8 mouse cellular contexts compared by ENCODE assay signal in genomic region chr7:16129421-16129845, GRCm38 (mm10). TPM values are rescaled to one million over a fixed set of nuclear protein-coding genes. Genes with fewer than 3 reads are reported as not detected.
A peak's percentile ranks its signal among the peaks of the same experiment; 100 is the strongest.
DNase-seq lines count a peak whose midpoint lies in the region; ATAC-seq and TF ChIP-seq lines count a peak whose summit lies in the region.

Gene Slc8a2 (plus strand): TSS chr7:16129826.

- TF ChIP-seq CTCF in liver, postnatal 0 days (IDR thresholded peaks at IDR 0.05; ENCODE audit: low read depth), result no peak

- peak within 1 kb of the TSS; percentile 61 for H3K27ac ChIP-seq in forebrain, embryonic 14.5 days (ENCODE audit: low read depth, low read length)
- H3K27ac ChIP-seq in liver, postnatal 0 days (ENCODE audit: low read depth), result no peak within 1 kb of the TSS
- H3K27ac ChIP-seq in neural tube, embryonic 14.5 days (ENCODE audit: low read depth, low read length), result peak within 1 kb of the TSS; percentile 74

- H3K9ac ChIP-seq in forebrain, embryonic 14.5 days (ENCODE audit: low read length), result peak within 1 kb of the TSS; percentile 66
- no peak within 1 kb of the TSS for H3K9ac ChIP-seq in liver, postnatal 0 days (replicated peaks)
- H3K9ac ChIP-seq in neural tube, embryonic 14.5 days (replicated peaks; ENCODE audit: low read depth, low read length), result peak within 1 kb of the TSS; percentile 73

- ATAC-seq in cerebellum, adult (ENCODE audit: insufficient number of reproducible peaks, low FRiP score, low TSS enrichment), result peak; percentile 73
- peak; percentile 79 for ATAC-seq in forebrain, embryonic 14.5 days
- peak; percentile 78 for ATAC-seq in liver, postnatal 0 days
- peak; percentile 84 for ATAC-seq in neural tube, embryonic 14.5 days (ENCODE audit: low read depth)

- no peaks in the 10 kb centered on the region for H3K9me3 ChIP-seq in forebrain, embryonic 14.5 days (replicated peaks; ENCODE audit: control insufficient read depth, low read length)
- no peaks in the 10 kb centered on the region for H3K9me3 ChIP-seq in liver, postnatal 0 days (ENCODE audit: low read length)
- H3K9me3 ChIP-seq in neural tube, embryonic 14.5 days (ENCODE audit: control insufficient read depth, low read length), result no peaks in the 10 kb centered on the region

- peaks cover 39% of the 10 kb centered on the region for H3K4me1 ChIP-seq in forebrain, embryonic 14.5 days (ENCODE audit: control insufficient read depth, insufficient read depth, low read length)
- 0 out of 2 replicates have a peak, but pooled peaks cover 4% of the 10 kb centered on the region for H3K4me1 ChIP-seq in liver, postnatal 0 days (ENCODE audit: insufficient read depth)
- peaks cover 35% of the 10 kb centered on the region for H3K4me1 ChIP-seq in neural tube, embryonic 14.5 days (ENCODE audit: control insufficient read depth, insufficient read depth, low read length)

- WGBS in forebrain, embryonic 14.5 days, result under 1% methylated on average over 12 of the region's 12 CpGs
- WGBS in liver, postnatal 0 days (ENCODE audit: insufficient replicate concordance), result 2% methylated on average over 12 of the region's 12 CpGs
- WGBS in neural tube, embryonic 14.5 days, result under 1% methylated on average over 12 of the region's 12 CpGs

- H3K36me3 ChIP-seq in forebrain, embryonic 14.5 days (ENCODE audit: control insufficient read depth, insufficient read depth, low read length), result peaks cover 3% of the 10 kb centered on the region; the same call in 1 of the 2 replicates
- H3K36me3 ChIP-seq in liver, postnatal 0 days (replicated peaks; ENCODE audit: insufficient read depth, low read length), result no peaks in the 10 kb centered on the region
- peaks cover 3% of the 10 kb centered on the region for H3K36me3 ChIP-seq in neural tube, embryonic 14.5 days (ENCODE audit: control insufficient read depth, insufficient read depth, low read length)

- no peak for TF ChIP-seq EP300 in liver, postnatal 0 days (IDR thresholded peaks at IDR 0.05; ENCODE audit: low read depth)

- H3K4me3 ChIP-seq in forebrain, embryonic 14.5 days (ENCODE audit: low read depth, low read length), result peak within 1 kb of the TSS; percentile 34
- H3K4me3 ChIP-seq in liver, postnatal 0 days (ENCODE audit: low read depth, low read length), result peak within 1 kb of the TSS; percentile 20
- peak within 1 kb of the TSS; percentile 63 for H3K4me3 ChIP-seq in neural tube, embryonic 14.5 days (ENCODE audit: low read depth, low read length)

- no peaks in the 10 kb centered on the region for H3K27me3 ChIP-seq in forebrain, embryonic 14.5 days (replicated peaks; ENCODE audit: control insufficient read depth, insufficient read depth, low read length)
- peaks cover 21% of the 10 kb centered on the region for H3K27me3 ChIP-seq in liver, postnatal 0 days (ENCODE audit: insufficient read depth, low read length)
- no peaks in the 10 kb centered on the region for H3K27me3 ChIP-seq in neural tube, embryonic 14.5 days (ENCODE audit: control insufficient read depth, insufficient read depth, low read length)

- intact Hi-C loops in heart, postnatal 10 days (cut with DNase I), result no loop called here

- DNase-seq in ES-CJ7 (ENCODE audit: low read depth, low spot score), result peak; percentile 95
- peak; percentile 88 for DNase-seq in forebrain, embryonic 14.5 days (ENCODE audit: low spot score)
- DNase-seq in heart, postnatal 10 days, result peak; percentile 83 to 84
- DNase-seq in kidney, postnatal 4 days, result peak; percentile 90 to 93
- DNase-seq in liver, postnatal 0 days, result peak; percentile 80
- peak; percentile 44 to 49 for DNase-seq in thymus, postnatal 10 days (ENCODE audit: low spot score in 2 of 2)

- H3K4me2 ChIP-seq in forebrain, embryonic 14.5 days (ENCODE audit: low read length), result peak within 1 kb of the TSS; percentile 73
- peak within 1 kb of the TSS; percentile 58 for H3K4me2 ChIP-seq in liver, postnatal 0 days (ENCODE audit: low read depth, low read length)
- peak within 1 kb of the TSS; percentile 67 for H3K4me2 ChIP-seq in neural tube, embryonic 14.5 days (ENCODE audit: low read depth, low read length)

RNA-seq across cellular contexts. Expression of gene Slc8a2, which starts in this region (rescaled TPM):
- polyA plus RNA-seq in forebrain, embryonic 14.5 days (2014; fragmentation: Nextera tagmentation; extraction: Ambion mirVana), result 0.85 and 0.94 TPM in 2 replicates
- 1 to 10 TPM; 1.3 to 1.4 TPM for total RNA-seq in heart, postnatal 10 days (2021)
- not detected in 2 replicates for polyA plus RNA-seq in liver, postnatal 0 days (2015; fragmentation: Nextera tagmentation; extraction: Ambion mirVana)
- polyA plus RNA-seq in neural tube, embryonic 14.5 days (2014; fragmentation: Nextera tagmentation; extraction: Ambion mirVana), result 1.5 and 2.0 TPM in 2 replicates

Comparison
In these comparisons a context has a peak if more than half of its experiments do, and no peak if none do; other contexts are left out.
1. Peak in DNase-seq, ATAC-seq, H3K4me3 ChIP-seq, H3K27ac ChIP-seq, H3K9ac ChIP-seq and H3K4me2 ChIP-seq in forebrain, embryonic 14.5 days; RNA of the gene not detected or under 1 TPM.
2. Peak in DNase-seq, ATAC-seq, H3K4me3 ChIP-seq and H3K4me2 ChIP-seq in liver, postnatal 0 days; RNA of the gene not detected or under 1 TPM.